Mouse (Mus musculus): ENCODE measurements at regions not wholly inside any gene's neighbourhood (a gene's known extent, or its start where the extent isn't known, plus 50 kb on each side); places are given as distances from the start of the nearest gene placed in this dataset.

GRCm38 (mm10) chr12:106389214-106389613 lies 379.2 kb downstream of the Vrk1 start:
- no peak for TF ChIP-seq GATA1 (IDR thresholded peaks at IDR 0.05; ENCODE audit: borderline replicate concordance, low read length)
- no peak for TF ChIP-seq FLI1 (IDR thresholded peaks at IDR 0.05; ENCODE audit: low read length)
